In genomic region chr11:50226406-50226805, GRCm38 (mm10) we compare ENCODE assay signal across 8 mouse cellular contexts. TPM values are rescaled to one million over a fixed set of nuclear protein-coding genes. Genes with fewer than 3 reads are reported as not detected.
DNase-seq lines count a peak whose midpoint lies in the region; ATAC-seq lines count a peak whose summit lies in the region.

No protein-coding gene starts in this region.

- 34% methylated on average over 2 of the region's 2 CpGs for WGBS in heart, embryonic 15.5 days
- 38% methylated on average over 2 of the region's 2 CpGs for WGBS in hindbrain, embryonic 10.5 days
- 48% methylated on average over 2 of the region's 2 CpGs for WGBS in midbrain, embryonic 11.5 days

- H3K27ac ChIP-seq in heart, embryonic 15.5 days = peak overlapping the region; percentile 77
- H3K27ac ChIP-seq in hindbrain, embryonic 10.5 days = peak overlapping the region; percentile 96
- H3K27ac ChIP-seq in midbrain, embryonic 11.5 days (ENCODE audit: low read depth, low read length) = no peak overlapping the region

- ATAC-seq in heart, embryonic 15.5 days (replicated peaks; ENCODE audit: insufficient number of reproducible peaks, insufficient read depth, low FRiP score, low read depth) = no peak
- no peak for ATAC-seq in midbrain, embryonic 11.5 days (ENCODE audit: low FRiP score)

- DNase-seq in heart, postnatal 25 days (ENCODE audit: low spot score) = no peak
- peak; percentile 52 for DNase-seq in adipocyte (ENCODE audit: low spot score)
- no peak for DNase-seq in hindbrain, embryonic 10.5 days (ENCODE audit: low spot score)
- no peak for DNase-seq in midbrain, embryonic 11.5 days (ENCODE audit: low spot score, missing footprints)
- no peak for DNase-seq in thymus, postnatal 36 days
- no peak for DNase-seq in adrenal gland, postnatal 36 days
- DNase-seq in adrenal gland, postnatal 14 days = no peak

- peaks cover 47% of the 10 kb centered on the region for H3K4me1 ChIP-seq in heart, embryonic 15.5 days (replicated peaks)
- H3K4me1 ChIP-seq in hindbrain, embryonic 10.5 days (replicated peaks) = peaks cover 76% of the 10 kb centered on the region
- peaks cover 27% of the 10 kb centered on the region for H3K4me1 ChIP-seq in midbrain, embryonic 11.5 days (ENCODE audit: control insufficient read depth, insufficient read depth, low read length)

- intact Hi-C loops in heart, postnatal 25 days (cut with DNase I) = loop anchor here (5.0 kb wide), 3 partner anchors 36 to 199 kb away; partner anchors contain the start of genes Rnf130 and Tbc1d9b

- no peaks in the 10 kb centered on the region for H3K27me3 ChIP-seq in heart, embryonic 15.5 days
- H3K27me3 ChIP-seq in hindbrain, embryonic 10.5 days (ENCODE audit: insufficient read depth, poor library complexity, severe bottlenecking) = peaks cover 49% of the 10 kb centered on the region
- peaks cover 9% of the 10 kb centered on the region; the same call in 1 of the 2 replicates for H3K27me3 ChIP-seq in midbrain, embryonic 11.5 days (ENCODE audit: control insufficient read depth, insufficient read depth, low read length)

- peak overlapping the region; percentile 88 for H3K4me3 ChIP-seq in heart, embryonic 15.5 days
- H3K4me3 ChIP-seq in hindbrain, embryonic 10.5 days = peak overlapping the region; percentile 91
- H3K4me3 ChIP-seq in midbrain, embryonic 11.5 days (ENCODE audit: low read depth, low read length) = peak overlapping the region; percentile 88

- peak overlapping the region; percentile 94 for H3K9ac ChIP-seq in heart, embryonic 15.5 days
- H3K9ac ChIP-seq in midbrain, embryonic 11.5 days (ENCODE audit: low read length) = peak overlapping the region; percentile 93

- H3K9me3 ChIP-seq in heart, embryonic 15.5 days (replicated peaks) = no peaks in the 10 kb centered on the region
- no peaks in the 10 kb centered on the region for H3K9me3 ChIP-seq in hindbrain, embryonic 10.5 days
- H3K9me3 ChIP-seq in midbrain, embryonic 11.5 days (ENCODE audit: control insufficient read depth, low read length) = no peaks in the 10 kb centered on the region

- H3K36me3 ChIP-seq in heart, embryonic 15.5 days = no peaks in the 10 kb centered on the region; the same call in 1 of the 2 replicates
- peaks cover 3% of the 10 kb centered on the region; the same call in 1 of the 2 replicates for H3K36me3 ChIP-seq in hindbrain, embryonic 10.5 days
- H3K36me3 ChIP-seq in midbrain, embryonic 11.5 days (ENCODE audit: control insufficient read depth, insufficient read depth, low read length) = no peaks in the 10 kb centered on the region

- peak overlapping the region; percentile 88 for H3K4me2 ChIP-seq in heart, embryonic 15.5 days
- H3K4me2 ChIP-seq in midbrain, embryonic 11.5 days = peak overlapping the region; percentile 96

RNA-seq across cellular contexts. Expression of gene Ltc4s, which starts 12.0 kb away (rescaled TPM):
- polyA plus RNA-seq in heart, embryonic 15.5 days (2015; fragmentation: Nextera tagmentation; extraction: Ambion mirVana) = 1.6 and 2.6 TPM in 2 replicates
- 1 to 10 TPM; 4.8 to 7.8 TPM for total RNA-seq in heart, postnatal 25 days (2021)
- 1.4 and 1.8 TPM in 2 replicates for polyA plus RNA-seq in hindbrain, embryonic 10.5 days (2016; fragmentation: Nextera tagmentation; extraction: Ambion mirVana)
- polyA plus RNA-seq in midbrain, embryonic 11.5 days (2014; fragmentation: Nextera tagmentation; extraction: Ambion mirVana) = 0.59 and 0.92 TPM in 2 replicates
- total RNA-seq in adrenal gland, postnatal 36 days (2021) = 10 to 100 TPM; 10.5 to 23.5 TPM
- total RNA-seq in adrenal gland, postnatal 14 days (2021) = 10.4 and 11.3 TPM in 2 replicates

RNA-seq across cellular contexts. Expression of gene Mgat4b, which starts 15.7 kb away (rescaled TPM):
- polyA plus RNA-seq in heart, embryonic 15.5 days (2015; fragmentation: Nextera tagmentation; extraction: Ambion mirVana) = 29.2 and 35.5 TPM in 2 replicates
- total RNA-seq in heart, postnatal 25 days (2021) = 10 to 100 TPM; 85.3 to 86.5 TPM
- polyA plus RNA-seq in hindbrain, embryonic 10.5 days (2016; fragmentation: Nextera tagmentation; extraction: Ambion mirVana) = 21.5 and 29.9 TPM in 2 replicates
- polyA plus RNA-seq in midbrain, embryonic 11.5 days (2014; fragmentation: Nextera tagmentation; extraction: Ambion mirVana) = 13.4 and 18.7 TPM in 2 replicates
- 100 to 1,000 TPM; 116 to 149 TPM for total RNA-seq in adrenal gland, postnatal 36 days (2021)
- total RNA-seq in adrenal gland, postnatal 14 days (2021) = 103 and 113 TPM in 2 replicates

RNA-seq across cellular contexts. Expression of gene Sqstm1, which starts 15.8 kb away (rescaled TPM):
- polyA plus RNA-seq in heart, embryonic 15.5 days (2015; fragmentation: Nextera tagmentation; extraction: Ambion mirVana) = 213 and 270 TPM in 2 replicates
- 100 to 1,000 TPM; 265 to 324 TPM for total RNA-seq in heart, postnatal 25 days (2021)
- 147 and 210 TPM in 2 replicates for polyA plus RNA-seq in hindbrain, embryonic 10.5 days (2016; fragmentation: Nextera tagmentation; extraction: Ambion mirVana)
- polyA plus RNA-seq in midbrain, embryonic 11.5 days (2014; fragmentation: Nextera tagmentation; extraction: Ambion mirVana) = 144 and 156 TPM in 2 replicates
- total RNA-seq in adrenal gland, postnatal 36 days (2021) = 100 to 1,000 TPM; 862 to 881 TPM
- total RNA-seq in adrenal gland, postnatal 14 days (2021) = 356 and 366 TPM in 2 replicates

RNA-seq across cellular contexts. Expression of gene Mrnip, which starts 52.2 kb away (rescaled TPM):
- 7.9 and 12.2 TPM in 2 replicates for polyA plus RNA-seq in heart, embryonic 15.5 days (2015; fragmentation: Nextera tagmentation; extraction: Ambion mirVana)
- 1 to 10 TPM; 2.3 to 2.7 TPM for total RNA-seq in heart, postnatal 25 days (2021)
- polyA plus RNA-seq in hindbrain, embryonic 10.5 days (2016; fragmentation: Nextera tagmentation; extraction: Ambion mirVana) = 23.1 and 26.1 TPM in 2 replicates
- polyA plus RNA-seq in midbrain, embryonic 11.5 days (2014; fragmentation: Nextera tagmentation; extraction: Ambion mirVana) = 20.0 and 22.8 TPM in 2 replicates
- 10 to 100 TPM in 1 of 2 experiments, 1 to 10 TPM in 1; 7.4 to 10.9 TPM for total RNA-seq in adrenal gland, postnatal 36 days (2021)
- total RNA-seq in adrenal gland, postnatal 14 days (2021) = 12.9 and 13.6 TPM in 2 replicates
